Mouse (Mus musculus) frontal cortex, postnatal 25 days (tissue): ENCODE data around the gene Wwox.

ENCODE experiments used
- DNase-seq, 2 experiments: peaks; one replicate each; pipeline ENCODE4 v3.0.0; 2022; ENCODE audit warnings: low spot score in 2 of 2

Gene Wwox

GRCm38 (mm10) chr8:114663053-114663452 is 223.6 kb downstream of the Wwox start:
- DNase-seq: no peak

- no peak for DNase-seq
Observed at GRCm38 (mm10) chr8:114665521-114665920, 226.1 kb downstream of the Wwox start.

- DNase-seq: no peak
Observed at GRCm38 (mm10) chr8:114670801-114671200, 231.3 kb downstream of the Wwox start.

- DNase-seq: no peak
Observed at GRCm38 (mm10) chr8:114671237-114671674, 231.8 kb downstream of the Wwox start.

- DNase-seq: no peak
Observed at GRCm38 (mm10) chr8:114673416-114673815, 234.0 kb downstream of the Wwox start.

- no peak for DNase-seq
Observed at GRCm38 (mm10) chr8:114675151-114675550, 235.7 kb downstream of the Wwox start.

GRCm38 (mm10) chr8:114676918-114677317 is 237.5 kb downstream of the Wwox start:
- no peak for DNase-seq

- DNase-seq: no peak
Observed at GRCm38 (mm10) chr8:114677551-114678127, 238.2 kb downstream of the Wwox start.

GRCm38 (mm10) chr8:114679386-114680098 is 240.1 kb downstream of the Wwox start:
- DNase-seq: no peak

GRCm38 (mm10) chr8:114681136-114681535 is 241.7 kb downstream of the Wwox start:
- DNase-seq: no peak

- DNase-seq: no peak
Observed at GRCm38 (mm10) chr8:114682166-114682565, 242.7 kb downstream of the Wwox start.

- no peak for DNase-seq
Observed at GRCm38 (mm10) chr8:114684046-114684702, 244.7 kb downstream of the Wwox start.

- no peak for DNase-seq
Observed at GRCm38 (mm10) chr8:114686462-114686861, 247.0 kb downstream of the Wwox start.

GRCm38 (mm10) chr8:114688732-114689131 is 249.3 kb downstream of the Wwox start:
- no peak for DNase-seq

GRCm38 (mm10) chr8:114694566-114695198 is 255.2 kb downstream of the Wwox start:
- no peak for DNase-seq

- DNase-seq: no peak
Observed at GRCm38 (mm10) chr8:114703517-114703916, 264.1 kb downstream of the Wwox start.

- no peak for DNase-seq
Observed at GRCm38 (mm10) chr8:114707538-114708138, 268.2 kb downstream of the Wwox start.

GRCm38 (mm10) chr8:114715318-114716070 is 276.0 kb downstream of the Wwox start:
- no peak for DNase-seq

GRCm38 (mm10) chr8:114716546-114717255 is 277.2 kb downstream of the Wwox start:
- DNase-seq: no peak

- DNase-seq: no peak
Observed at GRCm38 (mm10) chr8:114718821-114719220, 279.4 kb downstream of the Wwox start.

GRCm38 (mm10) chr8:114722611-114723010 is 283.2 kb downstream of the Wwox start:
- no peak for DNase-seq
